Comparison of ENCODE assay signal across 14 mouse cellular contexts in genomic region chr7:139266431-139266830, GRCm38 (mm10). TPM values are rescaled to one million over a fixed set of nuclear protein-coding genes. Genes with fewer than 3 reads are reported as not detected.
DNase-seq lines count a peak whose midpoint lies in the region; ATAC-seq and TF ChIP-seq lines count a peak whose summit lies in the region.
"Had no signal": no experiment of that assay in that cellular context is flagged by ENCODE, and none has a peak within 500 bp of the region (broad histone marks: within the 10 kb centered on the region; RNA-seq: fewer than 3 reads in every experiment).

No protein-coding gene starts in this region.

- no peak overlapping the region for H3K4me2 ChIP-seq in forebrain, embryonic 12.5 days
- no peak overlapping the region for H3K4me2 ChIP-seq in kidney, embryonic 15.5 days
- no peak overlapping the region for H3K4me2 ChIP-seq in heart, embryonic 14.5 days (ENCODE audit: low read length)
- H3K4me2 ChIP-seq: forebrain, embryonic 15.5 days; liver, embryonic 13.5 days; neural tube, embryonic 13.5 days had no signal

- no peak for DNase-seq in forebrain, embryonic 10.5 days (ENCODE audit: extremely low spot score, low spot score)
- DNase-seq in kidney, postnatal 36 days, result no peak
- DNase-seq in cerebellum, adult 2 months, result peak; percentile 72 to 76
- no peak for DNase-seq in T-cell, adult 2 months (ENCODE audit: low spot score)
- DNase-seq in left cerebral cortex, adult 2 months (ENCODE audit: extremely low spot score in 1 of 2, low spot score in 2 of 2), result no peak
- DNase-seq: kidney, adult 8-10 months; layer of hippocampus, postnatal 36 days; liver, embryonic 13.5 days had no signal

- TF ChIP-seq CTCF in cerebellum, adult 2 months (IDR thresholded peaks at IDR 0.05; ENCODE audit: borderline replicate concordance, insufficient read depth, low read depth, low read length), result no peak
- no peak for TF ChIP-seq CTCF in left cerebral cortex, adult 2 months (IDR thresholded peaks at IDR 0.05)

- no peak for ATAC-seq in forebrain, embryonic 12.5 days (ENCODE audit: low FRiP score)
- no peak for ATAC-seq in kidney, embryonic 15.5 days (replicated peaks; ENCODE audit: low FRiP score)
- ATAC-seq in heart, embryonic 14.5 days (ENCODE audit: insufficient number of reproducible peaks, insufficient read depth, low FRiP score, low read depth), result no peak
- ATAC-seq: activated CD4-positive, CD25-positive, alpha-beta regulatory T cell, adult 4 months; forebrain, embryonic 15.5 days had no signal

- 84% methylated on average over 6 of the region's 6 CpGs for WGBS in forebrain, embryonic 12.5 days
- 79% methylated on average over 6 of the region's 6 CpGs for WGBS in forebrain, embryonic 10.5 days
- 81% methylated on average over 6 of the region's 6 CpGs for WGBS in kidney, embryonic 15.5 days
- 3% methylated on average over 6 of the region's 6 CpGs for WGBS in cerebellum, adult 2 months
- 66% methylated on average over 6 of the region's 6 CpGs for WGBS in heart, embryonic 14.5 days

- H3K27ac ChIP-seq in forebrain, embryonic 12.5 days, result 0 out of 2 replicates have a peak overlapping the region, but pooled peaks have one; percentile 20
- no peak overlapping the region for H3K27ac ChIP-seq in forebrain, embryonic 10.5 days
- peak overlapping the region; percentile 19; the same call in 1 of the 2 replicates for H3K27ac ChIP-seq in kidney, embryonic 15.5 days
- H3K27ac ChIP-seq in cerebellum, adult 2 months (ENCODE audit: insufficient read depth, low read length), result peak overlapping the region; percentile 29
- H3K27ac ChIP-seq in heart, embryonic 14.5 days (replicated peaks in 1 of 2; ENCODE audit: control insufficient read depth in 1 of 2, insufficient read depth in 1 of 2, low read depth in 2 of 2, low read length in 2 of 2), result peak overlapping the region; percentile 61 to 70; a peak in 3 of 4 replicates
- no peak overlapping the region for H3K27ac ChIP-seq in left cerebral cortex, adult 2 months
- H3K27ac ChIP-seq: forebrain, embryonic 15.5 days; liver, embryonic 13.5 days; neural tube, embryonic 13.5 days had no signal

- no peak overlapping the region for H3K4me3 ChIP-seq in forebrain, embryonic 12.5 days (replicated peaks)
- H3K4me3 ChIP-seq in forebrain, embryonic 10.5 days, result no peak overlapping the region
- no peak overlapping the region for H3K4me3 ChIP-seq in kidney, embryonic 15.5 days (replicated peaks)
- H3K4me3 ChIP-seq in cerebellum, adult 2 months (replicated peaks; ENCODE audit: insufficient read depth, low read depth, low read length), result no peak overlapping the region
- no peak overlapping the region for H3K4me3 ChIP-seq in heart, embryonic 14.5 days (ENCODE audit: control insufficient read depth in 1 of 2, insufficient read depth in 1 of 2, low read depth in 1 of 2, low read length in 2 of 2)
- H3K4me3 ChIP-seq in left cerebral cortex, adult 2 months, result no peak overlapping the region
- H3K4me3 ChIP-seq: forebrain, embryonic 15.5 days; liver, embryonic 13.5 days; neural tube, embryonic 13.5 days had no signal

- no peaks in the 10 kb centered on the region for H3K27me3 ChIP-seq in forebrain, embryonic 12.5 days
- H3K27me3 ChIP-seq in forebrain, embryonic 10.5 days (ENCODE audit: poor library complexity, severe bottlenecking), result no peaks in the 10 kb centered on the region
- H3K27me3 ChIP-seq in kidney, embryonic 15.5 days, result no peaks in the 10 kb centered on the region
- no peaks in the 10 kb centered on the region for H3K27me3 ChIP-seq in cerebellum, adult 2 months (ENCODE audit: control insufficient read depth, insufficient read depth, low read length)
- no peaks in the 10 kb centered on the region for H3K27me3 ChIP-seq in heart, embryonic 14.5 days (ENCODE audit: control insufficient read depth, insufficient read depth, low read length)
- H3K27me3 ChIP-seq: forebrain, embryonic 15.5 days; liver, embryonic 13.5 days; neural tube, embryonic 13.5 days had no signal

- intact Hi-C loops in left cerebral cortex, adult 2 months (cut with DNase I), result no loop called here

- H3K9me3 ChIP-seq in forebrain, embryonic 12.5 days, result no peaks in the 10 kb centered on the region
- no peaks in the 10 kb centered on the region for H3K9me3 ChIP-seq in forebrain, embryonic 10.5 days
- H3K9me3 ChIP-seq in kidney, embryonic 15.5 days (replicated peaks), result no peaks in the 10 kb centered on the region
- no peaks in the 10 kb centered on the region for H3K9me3 ChIP-seq in heart, embryonic 14.5 days (ENCODE audit: control insufficient read depth, low read length)
- H3K9me3 ChIP-seq: forebrain, embryonic 15.5 days; liver, embryonic 13.5 days; neural tube, embryonic 13.5 days had no signal

- H3K4me1 ChIP-seq in forebrain, embryonic 12.5 days, result no peaks in the 10 kb centered on the region
- H3K4me1 ChIP-seq in forebrain, embryonic 10.5 days, result peaks cover 14% of the 10 kb centered on the region
- H3K4me1 ChIP-seq in kidney, embryonic 15.5 days, result peaks cover 41% of the 10 kb centered on the region
- H3K4me1 ChIP-seq in cerebellum, adult 2 months (ENCODE audit: control insufficient read depth, insufficient read depth, low read length), result peaks cover 18% of the 10 kb centered on the region
- peaks cover 31 to 43% of the 10 kb centered on the region in 2 experiments for H3K4me1 ChIP-seq in heart, embryonic 14.5 days (ENCODE audit: control insufficient read depth in 2 of 2, insufficient read depth in 2 of 2, low read length in 2 of 2)
- H3K4me1 ChIP-seq: forebrain, embryonic 15.5 days; liver, embryonic 13.5 days had no signal

- H3K9ac ChIP-seq in forebrain, embryonic 12.5 days, result no peak overlapping the region
- no peak overlapping the region for H3K9ac ChIP-seq in kidney, embryonic 15.5 days
- peak overlapping the region; percentile 18; the same call in 1 of the 2 replicates for H3K9ac ChIP-seq in heart, embryonic 14.5 days (ENCODE audit: low read length)
- H3K9ac ChIP-seq: forebrain, embryonic 15.5 days; liver, embryonic 13.5 days; neural tube, embryonic 13.5 days had no signal

- no peak for TF ChIP-seq POLR2A in cerebellum, adult 2 months (IDR thresholded peaks at IDR 0.05; ENCODE audit: borderline replicate concordance, insufficient read depth, low read length)

- no peaks in the 10 kb centered on the region for H3K36me3 ChIP-seq in forebrain, embryonic 12.5 days (replicated peaks)
- no peaks in the 10 kb centered on the region for H3K36me3 ChIP-seq in forebrain, embryonic 10.5 days (replicated peaks)
- peaks cover 14% of the 10 kb centered on the region for H3K36me3 ChIP-seq in kidney, embryonic 15.5 days
- H3K36me3 ChIP-seq in heart, embryonic 14.5 days (ENCODE audit: control insufficient read depth, insufficient read depth, low read length), result peaks cover 12% of the 10 kb centered on the region
- H3K36me3 ChIP-seq: forebrain, embryonic 15.5 days; liver, embryonic 13.5 days; neural tube, embryonic 13.5 days had no signal

RNA-seq across cellular contexts. Expression of gene Pwwp2b, which starts 18.1 kb away (rescaled TPM):
- 4.0 and 4.8 TPM in 2 replicates for polyA plus RNA-seq in forebrain, embryonic 12.5 days (2016; fragmentation: Nextera tagmentation; extraction: Ambion mirVana)
- polyA plus RNA-seq in forebrain, embryonic 10.5 days (2016; fragmentation: Nextera tagmentation; extraction: Ambion mirVana), result 3.7 and 3.8 TPM in 2 replicates
- 8.1 and 8.7 TPM in 2 replicates for polyA plus RNA-seq in kidney, embryonic 15.5 days (2015; fragmentation: Nextera tagmentation; extraction: Ambion mirVana)
- polyA plus RNA-seq in cerebellum, adult 2 months (2012; rRNA removed), result 8.9 and 9.9 TPM in 2 replicates
- 6.9 and 7.4 TPM in 2 replicates for polyA plus RNA-seq in heart, embryonic 14.5 days (2014; fragmentation: Nextera tagmentation; extraction: Ambion mirVana)
- 10 to 100 TPM; 10.2 to 12.2 TPM for total RNA-seq in left cerebral cortex, adult 2 months (2021)

RNA-seq across cellular contexts. Expression of gene Stk32c, which starts 53.3 kb away (rescaled TPM):
- 0.46 and 0.62 TPM in 2 replicates for polyA plus RNA-seq in forebrain, embryonic 12.5 days (2016; fragmentation: Nextera tagmentation; extraction: Ambion mirVana)
- 0.21 and 0.30 TPM in 2 replicates for polyA plus RNA-seq in forebrain, embryonic 10.5 days (2016; fragmentation: Nextera tagmentation; extraction: Ambion mirVana)
- 0.14 and 0.16 TPM in 2 replicates for polyA plus RNA-seq in kidney, embryonic 15.5 days (2015; fragmentation: Nextera tagmentation; extraction: Ambion mirVana)
- polyA plus RNA-seq in cerebellum, adult 2 months (2012; rRNA removed), result 17.4 and 22.6 TPM in 2 replicates
- polyA plus RNA-seq in heart, embryonic 14.5 days (2014; fragmentation: Nextera tagmentation; extraction: Ambion mirVana), result 0.19 TPM in 1 of 2 replicates, not detected in the other
- total RNA-seq in left cerebral cortex, adult 2 months (2021), result 100 to 1,000 TPM; 159 to 167 TPM
- polyA plus RNA-seq: liver, embryonic 13.5 days had no signal

RNA-seq across cellular contexts. Expression of gene Lrrc27, which starts 53.6 kb away (rescaled TPM):
- polyA plus RNA-seq in forebrain, embryonic 12.5 days (2016; fragmentation: Nextera tagmentation; extraction: Ambion mirVana), result 5.1 and 6.0 TPM in 2 replicates
- 5.1 and 7.1 TPM in 2 replicates for polyA plus RNA-seq in forebrain, embryonic 10.5 days (2016; fragmentation: Nextera tagmentation; extraction: Ambion mirVana)
- polyA plus RNA-seq in kidney, embryonic 15.5 days (2015; fragmentation: Nextera tagmentation; extraction: Ambion mirVana), result 2.9 and 3.0 TPM in 2 replicates
- polyA plus RNA-seq in cerebellum, adult 2 months (2012; rRNA removed), result 12.2 and 14.3 TPM in 2 replicates
- polyA plus RNA-seq in heart, embryonic 14.5 days (2014; fragmentation: Nextera tagmentation; extraction: Ambion mirVana), result 2.7 and 4.8 TPM in 2 replicates
- 1 to 10 TPM; 8.1 to 8.2 TPM for total RNA-seq in left cerebral cortex, adult 2 months (2021)

Comparison
In these comparisons a context has a peak if more than half of its experiments do, and no peak if none do; other contexts are left out.
1. H3K27ac ChIP-seq: peak in forebrain, embryonic 12.5 days (single experiment), kidney, embryonic 15.5 days (single experiment), cerebellum, adult 2 months (single experiment) and heart, embryonic 14.5 days (2 of 2); none in forebrain, embryonic 10.5 days (single experiment) and left cerebral cortex, adult 2 months (single experiment).
2. DNase-seq: peak in cerebellum, adult 2 months (2 of 2); none in forebrain, embryonic 10.5 days (single experiment), kidney, postnatal 36 days (0 of 2), T-cell, adult 2 months (single experiment) and left cerebral cortex, adult 2 months (0 of 2).
3. RNA of gene Stk32c, which starts 53.3 kb away (polyA plus RNA-seq): 17.4 to 22.6 TPM in cerebellum, adult 2 months; 0.46 to 0.62 TPM in forebrain, embryonic 12.5 days, 0.21 to 0.30 TPM in forebrain, embryonic 10.5 days, 0.14 to 0.16 TPM in kidney, embryonic 15.5 days and 0.19 TPM in heart, embryonic 14.5 days; every median in the first group is over 10 times any median in the second.